Mouse (Mus musculus) intestine, embryonic 14.5 days (tissue): Measurements from ENCODE around the gene Tbxas1. TPM values are rescaled to one million over a fixed set of nuclear protein-coding genes. Genes with fewer than 3 reads are reported as not detected.
A peak's percentile ranks its signal among the peaks of the same experiment; 100 is the strongest.

ENCODE experiments used
- ATAC-seq: fragments of 200-750 bp; cut with Nextera tagmentation; replicated peaks from 2 replicates; pipeline ENCODE4 v1.8.0; 2017; ENCODE audit warnings: low read depth, moderate number of reproducible peaks, moderate TSS enrichment, moderate library complexity; ENCODE audit not compliant: low FRiP score, low TSS enrichment
- DNase-seq: peaks from one replicate; pipeline ENCODE4 v3.0.0-alpha.2; 2018; ENCODE audit warnings: low spot score
- H3K27ac ChIP-seq: fragments of 300-500 bp; sonication (generic); 2 replicates; pipeline ENCODE4 v1.5.1; 2014; ENCODE audit warnings: low read depth, mild to moderate bottlenecking, control low read depth
- H3K27me3 ChIP-seq: fragments of 300-500 bp; sonication (generic); replicated peaks from 2 replicates; pipeline ENCODE4 v1.6.1; 2014; ENCODE audit warnings: low read length, control low read depth; ENCODE audit not compliant: control insufficient read depth, insufficient read depth
- H3K36me3 ChIP-seq: fragments of 300-500 bp; sonication (generic); 2 replicates; pipeline ENCODE4 v1.6.1; 2014; ENCODE audit warnings: low read length, control low read depth; ENCODE audit not compliant: control insufficient read depth, insufficient read depth
- H3K4me1 ChIP-seq: fragments of 300-500 bp; sonication (generic); replicated peaks from 2 replicates; pipeline ENCODE4 v1.6.1; 2014; ENCODE audit warnings: low read length, control low read depth, mixed read lengths; ENCODE audit not compliant: control insufficient read depth, insufficient read depth
- H3K4me2 ChIP-seq: fragments of 300-500 bp; sonication (generic); 2 replicates; pipeline ENCODE4 v1.6.1; 2014; ENCODE audit warnings: low read length
- H3K4me3 ChIP-seq: fragments of 300-500 bp; sonication (generic); 2 replicates; pipeline ENCODE4 v1.5.1; 2014; ENCODE audit warnings: low read depth, low read length, control low read depth, mixed read lengths
- H3K9ac ChIP-seq: fragments of 300-500 bp; sonication (generic); 2 replicates; pipeline ENCODE4 v1.6.1; 2014; ENCODE audit warnings: mild to moderate bottlenecking, low read length
- H3K9me3 ChIP-seq: fragments of 300-500 bp; sonication (generic); 2 replicates; pipeline ENCODE4 v1.6.1; 2016; ENCODE audit warnings: low read length, control low read depth; ENCODE audit not compliant: control insufficient read depth
- WGBS: fragments of 180-500 bp; shearing (Covaris S2); extraction: QIAGEN DNeasy Blood & Tissue Kit; methylation state at CpG from one replicate; pipeline ENCODE4 v1.1.7; 2014; 5-methylcytosine and 5-hydroxymethylcytosine counted together
- polyA plus RNA-seq: library from polyadenylated mRNA; unstranded; fragments of >200 nt; fragmentation: Nextera tagmentation; extraction: Ambion mirVana; gene quantifications from 2 replicates; pipeline ENCODE4 v1.2.1, GENCODE M21; 2014

Gene Tbxas1
- polyA plus RNA-seq, 1 experiment from 2014 or later, result 2.1 TPM

- no peak overlapping the region for H3K27ac ChIP-seq
- no peaks in the 10 kb centered on the region for H3K9me3 ChIP-seq
- DNase-seq (no peak), ATAC-seq (no peak)
- H3K9ac ChIP-seq, result no peak overlapping the region
- no peaks in the 10 kb centered on the region for H3K4me1 ChIP-seq
- no peak overlapping the region for H3K4me2 ChIP-seq
- 52% methylated on average over 7 of the region's 7 CpGs for WGBS
- H3K4me3 ChIP-seq, result no peak overlapping the region
- H3K36me3 ChIP-seq, result no peaks in the 10 kb centered on the region
- no peaks in the 10 kb centered on the region for H3K27me3 ChIP-seq
Measured at GRCm38 (mm10) chr6:39003126-39003525, 127.9 kb downstream of the Tbxas1 start.

GRCm38 (mm10) chr6:39004003-39004473 is 128.8 kb downstream of the Tbxas1 start:
- no peaks in the 10 kb centered on the region for H3K4me1 ChIP-seq
- no peak overlapping the region for H3K27ac ChIP-seq
- H3K9me3 ChIP-seq, result no peaks in the 10 kb centered on the region
- H3K4me3 ChIP-seq, result no peak overlapping the region
- WGBS, result 66% methylated on average over 12 of the region's 12 CpGs
- no peak overlapping the region for H3K9ac ChIP-seq
- H3K4me2 ChIP-seq, result no peak overlapping the region
- no peaks in the 10 kb centered on the region for H3K27me3 ChIP-seq
- no peaks in the 10 kb centered on the region for H3K36me3 ChIP-seq
- ATAC-seq (no peak), DNase-seq (no peak)

- no peaks in the 10 kb centered on the region for H3K9me3 ChIP-seq
- WGBS, result 65% methylated on average over 20 of the region's 20 CpGs
- H3K27ac ChIP-seq, result no peak overlapping the region
- no peaks in the 10 kb centered on the region for H3K27me3 ChIP-seq
- no peak overlapping the region for H3K9ac ChIP-seq
- ATAC-seq (no peak), DNase-seq (no peak)
- no peak overlapping the region for H3K4me2 ChIP-seq
- H3K36me3 ChIP-seq, result no peaks in the 10 kb centered on the region
- H3K4me3 ChIP-seq, result no peak overlapping the region
- H3K4me1 ChIP-seq, result no peaks in the 10 kb centered on the region
Measured at GRCm38 (mm10) chr6:39005267-39005944, 130.2 kb downstream of the Tbxas1 start.

- H3K9ac ChIP-seq, result no peak overlapping the region
- 83% methylated on average over 5 of the region's 5 CpGs for WGBS
Measured at GRCm38 (mm10) chr6:39005945-39006572, 130.9 kb downstream of the Tbxas1 start.

GRCm38 (mm10) chr6:39007223-39007622 is 132.0 kb downstream of the Tbxas1 start:
- no peak overlapping the region for H3K4me2 ChIP-seq
- H3K9me3 ChIP-seq, result no peaks in the 10 kb centered on the region
- no peaks in the 10 kb centered on the region for H3K27me3 ChIP-seq
- no peak overlapping the region for H3K27ac ChIP-seq
- ATAC-seq (no peak), DNase-seq (no peak)
- H3K36me3 ChIP-seq, result no peaks in the 10 kb centered on the region
- no peaks in the 10 kb centered on the region for H3K4me1 ChIP-seq
- H3K4me3 ChIP-seq, result no peak overlapping the region
- H3K9ac ChIP-seq, result no peak overlapping the region
- WGBS, result 61% methylated on average over 5 of the region's 5 CpGs

More at GRCm38 (mm10) chr6:39005945-39006572, 130.9 kb downstream of the Tbxas1 start:
- ATAC-seq (no peak), DNase-seq (no peak)
- Histone ChIP-seq H3K27ac (no peak overlapping the region), H3K36me3 (no peaks in the 10 kb centered on the region), H3K9me3 (no peaks in the 10 kb centered on the region), H3K4me1 (no peaks in the 10 kb centered on the region), H3K4me3 (no peak overlapping the region), H3K4me2 (no peak overlapping the region), H3K27me3 (no peaks in the 10 kb centered on the region)

- no peak for DNase-seq
- H3K36me3 ChIP-seq, result no peaks in the 10 kb centered on the region
- no peak overlapping the region for H3K9ac ChIP-seq
- no peak overlapping the region for H3K27ac ChIP-seq
- no peak for ATAC-seq
- no peaks in the 10 kb centered on the region for H3K4me1 ChIP-seq
- H3K9me3 ChIP-seq, result 0 out of 2 replicates have a peak, but pooled peaks cover 5% of the 10 kb centered on the region
- H3K4me2 ChIP-seq, result no peak overlapping the region
- no peak overlapping the region for H3K4me3 ChIP-seq
- no peaks in the 10 kb centered on the region for H3K27me3 ChIP-seq
- 63% methylated on average over 4 of the region's 4 CpGs for WGBS
Measured at GRCm38 (mm10) chr6:39008116-39008515, 132.9 kb downstream of the Tbxas1 start.

- Histone ChIP-seq H3K36me3 (no peaks in the 10 kb centered on the region), H3K4me1 (no peaks in the 10 kb centered on the region), H3K27ac (no peak overlapping the region), H3K9ac (no peak overlapping the region), H3K27me3 (no peaks in the 10 kb centered on the region), H3K4me3 (no peak overlapping the region), H3K9me3 (0 out of 2 replicates have a peak, but pooled peaks cover 5% of the 10 kb centered on the region), H3K4me2 (no peak overlapping the region)
- peak; percentile 82 for ATAC-seq
- DNase-seq, result no peak
- WGBS, result 83% methylated on average over 10 of the region's 10 CpGs
Measured at GRCm38 (mm10) chr6:39013034-39013832, 138.0 kb downstream of the Tbxas1 start.

- Histone ChIP-seq H3K4me3 (no peak overlapping the region), H3K4me2 (no peak overlapping the region), H3K27ac (no peak overlapping the region), H3K9me3 (0 out of 2 replicates have a peak, but pooled peaks cover 1% of the 10 kb centered on the region), H3K36me3 (no peaks in the 10 kb centered on the region), H3K27me3 (no peaks in the 10 kb centered on the region), H3K4me1 (no peaks in the 10 kb centered on the region), H3K9ac (no peak overlapping the region)
- WGBS, result 91% methylated on average over 11 of the region's 11 CpGs
- ATAC-seq (no peak), DNase-seq (no peak)
Measured at GRCm38 (mm10) chr6:39017942-39018341, 142.7 kb downstream of the Tbxas1 start.
